Mouse (Mus musculus) yolk sac, embryonic 10.5 days (tissue): Measurements from ENCODE around the gene Samd11.

ENCODE experiments used
- DNase-seq: peaks from one replicate; pipeline ENCODE4 v3.0.0-alpha.2; 2017; ENCODE audit warnings: low spot score

The Samd11 gene

DNA sequence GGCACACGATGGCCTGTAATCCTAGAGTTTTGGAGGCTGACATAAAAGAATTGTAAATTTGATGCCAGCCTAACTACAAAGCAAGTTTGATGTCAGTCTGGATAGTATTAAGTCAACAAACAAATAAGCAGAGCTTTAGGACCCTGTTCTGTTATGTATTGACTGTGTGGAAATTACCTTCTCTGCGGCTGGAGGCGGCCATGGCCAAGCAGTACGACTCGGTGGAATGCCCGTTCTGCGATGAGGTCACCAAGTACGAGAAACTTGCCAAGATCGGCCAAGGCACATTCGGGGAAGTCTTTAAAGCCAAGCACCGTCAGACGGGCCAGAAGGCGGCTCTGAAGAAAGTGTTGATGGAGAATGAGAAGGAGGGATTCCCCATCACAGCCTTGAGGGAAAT is 42.3 kb downstream of the Samd11 start:
- no peak for DNase-seq

DNA sequence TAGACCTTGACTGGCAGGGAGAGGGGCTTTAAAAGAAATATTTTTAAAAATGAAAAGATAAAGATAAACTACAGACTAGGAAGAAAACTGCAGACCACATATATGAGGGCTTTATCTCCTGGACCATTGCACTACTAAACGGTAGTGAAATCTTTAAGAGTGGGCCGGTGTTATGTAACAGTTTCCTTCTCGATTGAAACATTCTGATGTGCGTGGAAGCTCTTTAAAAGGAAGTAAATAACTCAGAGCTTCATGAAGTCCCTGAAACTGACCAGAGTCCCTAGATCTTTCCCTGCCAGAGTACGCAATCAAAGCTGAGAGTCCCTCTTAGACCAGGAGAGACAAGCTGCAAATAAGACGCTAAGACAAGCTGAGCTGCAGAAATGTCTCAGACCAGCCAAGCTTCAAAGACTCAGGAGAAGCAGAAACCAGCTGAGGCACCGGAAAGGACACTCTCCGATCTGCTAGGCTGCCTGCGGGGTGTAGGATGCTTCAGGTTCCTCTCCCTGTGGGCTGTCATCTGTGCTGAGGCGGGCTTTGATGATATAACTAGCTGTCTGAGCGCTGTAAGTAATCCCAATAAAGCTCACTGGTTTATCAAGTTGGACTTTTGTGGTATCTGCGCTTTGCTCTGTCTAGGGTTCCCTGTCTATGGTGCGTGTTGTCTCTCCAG is 45.4 kb downstream of the Samd11 start:
- no peak for DNase-seq

DNA sequence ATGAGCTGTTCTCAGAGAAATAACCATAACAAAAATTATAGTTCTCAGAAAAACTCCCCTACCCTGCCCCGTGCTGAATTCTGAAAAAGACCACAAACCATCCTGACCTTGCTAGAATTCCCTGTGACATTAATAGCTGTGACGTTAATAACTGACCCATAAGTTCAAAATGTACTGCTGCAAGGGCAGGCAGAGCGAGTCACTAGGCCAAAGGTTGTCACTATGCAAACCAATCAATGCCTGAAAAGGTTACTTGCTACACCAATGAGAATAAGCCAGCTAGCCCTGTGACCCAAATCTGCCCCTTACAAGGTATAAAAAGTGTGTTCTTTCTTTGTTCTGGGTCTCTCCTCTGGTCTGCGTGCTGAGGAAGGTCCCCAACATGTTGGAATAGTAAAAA is 46.6 kb downstream of the Samd11 start:
- DNase-seq = no peak

DNA sequence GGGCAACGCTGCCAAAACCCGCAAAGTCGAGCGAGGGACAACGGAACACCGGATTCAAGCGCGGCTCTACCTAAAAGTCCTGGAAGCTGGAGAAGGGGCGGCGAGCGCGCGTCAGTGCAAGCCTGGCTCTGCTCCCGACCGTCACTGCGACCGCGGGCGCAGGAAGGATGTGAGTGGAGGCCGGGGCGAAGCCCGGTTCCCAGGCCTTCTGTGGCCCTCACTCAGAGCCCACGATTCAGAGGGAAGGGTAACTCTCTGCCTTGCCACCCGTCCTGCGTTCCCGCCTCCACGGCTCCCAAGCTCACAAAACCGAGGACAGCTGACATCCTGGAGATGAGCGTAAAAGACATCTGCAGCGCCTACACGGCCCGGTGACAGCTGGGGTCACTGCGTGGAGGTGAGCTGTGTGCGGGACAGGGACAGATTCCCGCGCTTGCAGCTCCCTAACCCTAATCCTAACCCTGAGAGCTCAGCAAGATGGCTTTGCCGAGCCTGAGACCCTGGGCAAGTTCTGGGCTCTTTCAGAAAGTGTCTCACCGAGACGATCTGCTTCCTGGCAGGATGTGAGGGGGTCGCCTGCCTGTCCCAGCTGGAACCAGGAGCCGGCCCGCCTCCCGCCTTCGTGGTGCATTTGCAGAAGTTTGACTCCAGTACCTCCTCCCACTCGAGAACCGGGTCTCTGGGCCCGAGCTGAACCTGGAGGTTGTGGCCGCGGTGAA is 51.9 kb downstream of the Samd11 start:
- no peak for DNase-seq

DNA sequence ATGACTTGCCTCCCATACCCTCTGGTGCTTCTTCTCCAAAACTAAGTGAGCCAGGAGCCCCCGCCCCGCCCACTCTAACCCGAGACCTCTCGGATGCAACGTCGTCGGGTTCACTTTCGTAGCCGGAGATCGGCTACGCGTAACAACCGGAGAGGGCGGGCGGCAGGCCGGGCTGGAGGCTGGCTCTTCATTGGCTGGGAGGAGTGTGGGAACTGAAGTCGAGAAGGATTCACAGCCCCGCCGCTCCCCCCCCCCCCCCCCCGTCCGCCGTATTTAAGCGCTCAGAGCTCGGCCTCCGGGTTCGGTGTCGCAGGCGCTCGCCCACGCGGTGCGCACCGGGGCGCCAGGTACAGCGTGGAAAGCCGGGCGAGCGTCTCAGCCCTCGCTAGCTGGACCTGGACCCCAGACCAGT is 52.5 kb downstream of the Samd11 start, which contains the start of gene AW011738:
Gene AW011738 (plus strand): TSS at position 304 of the 412 bp plus-strand sequence.
- DNase-seq = peak; percentile 78

DNA sequence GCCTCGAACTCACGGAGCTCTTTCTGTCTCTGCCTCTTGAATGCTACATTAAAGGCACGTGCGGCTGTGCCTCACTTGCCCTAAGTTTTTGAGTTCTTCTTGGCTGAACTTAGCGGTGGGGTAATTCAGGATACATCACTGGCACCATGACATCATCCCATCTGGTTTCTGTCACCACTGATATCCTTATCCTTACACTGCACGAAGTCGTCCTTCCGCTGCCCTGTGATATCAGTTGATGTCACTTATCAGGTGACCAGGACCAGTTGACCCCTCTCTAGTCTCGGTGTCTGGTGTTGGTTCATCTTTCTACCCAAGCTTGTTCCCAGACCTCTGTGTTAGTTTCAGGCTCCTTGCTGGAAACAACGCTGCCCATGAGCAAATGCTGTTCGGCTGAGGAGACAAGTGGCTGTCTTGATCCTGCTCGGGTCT is 53.0 kb downstream of the Samd11 start:
- no peak for DNase-seq

DNA sequence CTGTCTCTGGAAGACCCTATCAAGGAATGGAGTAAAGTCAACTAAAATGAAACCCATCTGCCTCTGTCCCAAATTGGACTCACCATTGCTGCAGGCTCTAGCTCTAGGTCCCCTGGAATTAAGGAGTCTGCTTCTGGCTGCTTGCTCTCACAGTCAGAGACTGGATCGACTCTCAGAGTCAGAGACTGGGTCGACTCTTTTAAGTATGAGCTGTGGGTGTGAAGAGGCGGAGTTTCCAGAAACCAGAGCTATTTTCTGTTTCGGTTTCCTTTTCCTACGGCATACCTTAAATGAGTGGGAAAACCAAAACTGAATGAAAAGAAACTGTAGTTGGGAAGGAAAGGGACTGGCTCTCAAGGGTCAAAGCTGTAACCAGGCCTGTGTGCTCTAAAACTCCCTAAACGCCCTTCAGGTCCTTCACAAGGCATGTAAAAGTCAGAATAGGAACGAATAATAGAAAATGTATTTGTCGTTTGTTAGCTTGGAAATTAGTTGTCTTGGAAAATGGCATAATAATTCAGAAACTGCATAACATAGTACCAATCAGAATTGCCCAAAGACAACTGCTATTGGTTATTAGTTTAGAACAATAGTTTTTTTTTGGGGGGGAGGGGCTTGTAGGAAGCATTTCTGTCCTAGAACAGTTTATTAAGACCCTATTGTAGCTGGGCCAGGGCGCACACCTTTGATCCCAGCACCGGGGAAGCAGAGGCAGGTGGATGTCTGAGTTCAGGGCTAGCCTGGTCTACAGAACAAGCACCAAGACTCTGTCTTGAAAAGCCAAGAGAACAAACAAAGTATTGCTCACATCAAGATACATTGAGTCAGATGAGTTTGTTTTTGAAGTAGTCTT is 54.6 kb downstream of the Samd11 start, which contains the start of gene Isg15:
Gene Isg15 (minus strand): TSS at position 196 of the 853 bp plus-strand sequence.
- no peak for DNase-seq

DNA sequence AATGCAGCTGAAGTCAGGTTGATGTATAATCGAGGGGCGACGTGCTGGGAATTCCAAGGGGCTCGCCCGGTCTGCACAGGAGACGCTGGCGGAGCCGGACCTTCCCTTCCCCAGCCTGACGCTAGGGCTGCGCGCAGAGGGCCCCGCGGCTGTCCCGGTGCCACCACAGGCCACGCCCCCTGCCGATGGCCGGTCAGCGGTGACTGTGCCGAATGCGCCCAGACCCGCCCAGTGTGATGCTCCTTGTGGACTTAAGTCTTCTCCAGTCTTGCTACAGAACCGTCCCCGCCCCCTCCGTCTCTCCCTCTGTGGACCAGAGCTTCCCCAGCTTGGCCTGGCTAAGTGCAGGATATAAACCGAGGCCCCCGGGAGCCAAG is 57.6 kb downstream of the Samd11 start:
- DNase-seq = peak; percentile 97

DNA sequence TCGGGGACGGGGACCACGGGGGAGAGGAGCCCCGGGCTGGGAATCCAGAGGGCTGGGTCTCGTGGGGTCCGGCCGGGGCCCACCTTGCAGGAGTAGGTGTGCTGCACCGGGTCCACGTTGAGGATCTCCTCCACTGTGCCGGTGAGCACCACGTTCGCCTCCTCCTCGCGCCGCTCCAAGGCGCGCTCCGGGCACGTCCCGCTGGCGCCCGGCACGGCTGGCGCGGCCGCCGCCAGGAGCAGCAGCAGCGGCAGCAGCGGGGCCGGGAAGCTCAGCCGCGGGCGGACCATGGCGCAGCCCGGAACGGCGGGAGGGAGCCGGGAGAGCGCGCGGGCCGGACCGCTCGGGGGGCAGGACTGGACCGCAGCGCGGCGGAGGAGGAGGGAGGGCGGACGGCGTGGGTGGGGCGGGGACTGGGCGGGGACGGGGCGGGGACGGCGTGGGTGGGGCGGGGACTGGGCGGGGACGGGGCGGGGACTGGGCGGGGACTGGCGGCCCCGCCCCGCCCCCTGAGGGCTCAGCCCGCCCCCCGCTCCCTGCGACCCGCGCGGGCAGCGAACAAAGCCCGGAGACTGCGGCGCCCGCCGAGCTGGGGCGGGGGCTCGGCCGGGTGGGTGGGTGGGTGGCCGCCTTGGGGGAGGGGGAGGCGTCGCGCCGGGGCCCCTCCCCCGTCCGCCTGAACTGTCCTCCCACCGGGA is 58.2 kb downstream of the Samd11 start, which contains the start of gene Agrn:
Gene Agrn (minus strand): TSS at position 358 of the 698 bp plus-strand sequence.
- DNase-seq = peak; percentile 86
